Mouse (Mus musculus) neural tube, embryonic 13.5 days (tissue): Measurements from ENCODE around the gene Mex3a. TPM values are rescaled to one million over a fixed set of nuclear protein-coding genes. Genes with fewer than 3 reads are reported as not detected.
"Not testable (repeated sequence)": the region's sequence is repeated elsewhere in the genome, so short reads cannot be mapped to it uniquely, and the experiment has no call there.

Experiments
- ATAC-seq: fragments of 200-750 bp; cut with Nextera tagmentation; 2 replicates; pipeline ENCODE4 v1.8.0; 2017; ENCODE audit warnings: low read depth, mild to moderate bottlenecking, moderate TSS enrichment, moderate library complexity
- H3K27ac ChIP-seq: fragments of 300-500 bp; sonication (generic); replicated peaks from 2 replicates; pipeline ENCODE4 v1.5.1; 2015; ENCODE audit warnings: moderate library complexity, mild to moderate bottlenecking, inconsistent platforms
- H3K27me3 ChIP-seq: fragments of 300-500 bp; sonication (generic); 2 replicates; pipeline ENCODE4 v1.6.1; 2015; ENCODE audit warnings: mild to moderate bottlenecking, inconsistent platforms
- H3K36me3 ChIP-seq: fragments of 300-500 bp; sonication (generic); 2 replicates; pipeline ENCODE4 v1.6.1; 2015; ENCODE audit warnings: mild to moderate bottlenecking, inconsistent platforms
- H3K4me1 ChIP-seq: fragments of 300-500 bp; sonication (generic); replicated peaks from 2 replicates; pipeline ENCODE4 v1.6.1; 2015; ENCODE audit warnings: inconsistent platforms
- H3K4me2 ChIP-seq: fragments of 300-500 bp; sonication (generic); 2 replicates; pipeline ENCODE4 v1.6.1; 2015; ENCODE audit warnings: inconsistent platforms, mild to moderate bottlenecking, moderate library complexity
- H3K4me3 ChIP-seq: fragments of 300-500 bp; sonication (generic); 2 replicates; pipeline ENCODE4 v1.5.1; 2015; ENCODE audit warnings: mild to moderate bottlenecking, inconsistent platforms
- H3K9ac ChIP-seq: fragments of 300-500 bp; sonication (generic); 2 replicates; pipeline ENCODE4 v1.6.1; 2015; ENCODE audit warnings: moderate library complexity, mild to moderate bottlenecking, inconsistent platforms
- H3K9me3 ChIP-seq: fragments of 300-500 bp; sonication (generic); 2 replicates; pipeline ENCODE4 v1.6.1; 2016; ENCODE audit warnings: inconsistent platforms
- WGBS: fragments of 180-500 bp; shearing (Covaris S2); methylation state at CpG from one replicate; pipeline ENCODE4 v1.1.7; 2015; 5-methylcytosine and 5-hydroxymethylcytosine counted together
- polyA plus RNA-seq: library from polyadenylated mRNA; unstranded; fragments of >200 nt; fragmentation: Nextera tagmentation; extraction: Ambion mirVana; gene quantifications from 2 replicates; pipeline ENCODE4 v1.2.1, GENCODE M21; 2015

The Mex3a gene
- polyA plus RNA-seq, 1 experiment from 2014 or later, result 33.7 TPM

DNA sequence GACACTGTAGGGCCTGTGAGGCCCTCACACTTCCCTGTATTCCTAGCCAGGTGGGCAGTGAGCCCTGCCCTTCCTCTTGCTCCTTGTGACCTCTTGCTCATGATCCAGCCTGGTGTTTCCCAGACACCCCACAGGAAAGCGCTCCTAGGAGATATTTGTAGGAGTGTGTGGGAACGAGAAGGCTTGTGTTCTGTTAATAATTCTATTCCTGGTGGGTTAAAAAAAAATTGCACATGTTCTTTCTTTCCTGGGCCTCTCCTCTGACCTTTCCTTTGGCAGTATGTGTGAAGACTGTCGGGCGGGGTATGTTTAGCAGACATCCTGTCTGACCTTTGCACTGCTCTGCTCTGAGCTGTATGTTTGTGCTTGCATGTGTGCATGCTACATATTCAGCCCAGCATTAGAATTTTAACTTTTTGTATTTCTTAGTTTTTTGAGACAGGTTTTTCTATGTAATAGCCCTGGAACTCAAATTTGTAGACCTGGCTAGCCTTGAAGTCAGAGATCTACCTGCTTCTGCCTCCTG is 34.4 kb downstream of the Mex3a start:
- Histone ChIP-seq H3K4me2 (no peak overlapping the region), H3K4me3 (no peak overlapping the region), H3K27ac (no peak overlapping the region), H3K9ac (no peak overlapping the region), H3K36me3 (peaks cover 91% of the 10 kb centered on the region), H3K9me3 (no peaks in the 10 kb centered on the region), H3K4me1 (peaks cover 8% of the 10 kb centered on the region; the same call in 1 of the 2 replicates), H3K27me3 (no peaks in the 10 kb centered on the region)
- ATAC-seq, result no peak
- 96% methylated on average over 4 of the region's 4 CpGs for WGBS

DNA sequence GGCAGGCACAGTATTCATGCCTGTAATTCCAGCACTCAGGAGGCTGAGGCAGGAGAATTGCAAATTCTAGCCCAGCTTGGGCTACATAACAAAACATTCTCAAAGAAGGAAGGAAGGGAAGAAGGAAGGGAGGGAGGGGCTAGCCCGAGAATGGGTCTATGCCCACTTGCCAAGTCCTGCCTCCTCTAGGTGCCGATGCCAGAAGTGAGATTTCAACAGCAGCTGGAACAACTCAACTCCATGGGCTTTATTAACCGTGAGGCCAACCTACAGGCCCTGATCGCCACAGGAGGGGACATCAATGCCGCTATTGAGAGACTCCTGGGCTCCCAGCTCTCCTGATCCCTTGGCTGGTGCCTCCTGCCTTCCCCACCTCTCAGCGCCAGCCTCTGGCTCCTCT is 35.7 kb downstream of the Mex3a start:
- ATAC-seq, result no peak
- Histone ChIP-seq H3K27me3 (no peaks in the 10 kb centered on the region), H3K9ac (no peak overlapping the region), H3K9me3 (no peaks in the 10 kb centered on the region), H3K4me1 (no peaks in the 10 kb centered on the region), H3K36me3 (peaks cover 78% of the 10 kb centered on the region), H3K4me2 (no peak overlapping the region), H3K27ac (no peak overlapping the region), H3K4me3 (no peak overlapping the region)
- 92% methylated on average over 6 of the region's 6 CpGs for WGBS

DNA sequence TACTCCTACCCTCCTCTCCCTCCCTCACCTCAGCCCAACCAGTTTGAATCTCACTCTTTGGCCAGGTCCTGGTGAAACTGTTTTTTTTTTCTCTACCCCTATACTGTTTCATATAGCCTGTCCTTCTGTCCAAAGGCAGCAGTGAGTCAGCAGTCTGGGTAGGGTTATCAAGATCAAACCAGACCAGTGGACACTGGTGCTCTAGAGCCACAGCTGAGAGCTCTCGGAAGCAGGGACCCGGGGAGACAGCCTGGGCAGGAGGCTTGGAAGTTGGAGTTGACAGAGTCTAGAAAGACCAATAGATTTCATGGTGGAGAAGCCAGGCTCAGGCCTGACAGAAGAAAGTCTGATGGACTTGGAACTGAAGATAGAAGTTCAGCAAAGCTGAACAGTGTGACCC is 36.4 kb downstream of the Mex3a start:
- Histone ChIP-seq H3K36me3 (peaks cover 70% of the 10 kb centered on the region), H3K4me2 (no peak overlapping the region), H3K27me3 (no peaks in the 10 kb centered on the region), H3K27ac (no peak overlapping the region), H3K4me1 (no peaks in the 10 kb centered on the region), H3K4me3 (no peak overlapping the region), H3K9ac (no peak overlapping the region), H3K9me3 (no peaks in the 10 kb centered on the region)
- 100% methylated on average over 2 of the region's 2 CpGs for WGBS
- no peak for ATAC-seq

GRCm38 (mm10) chr3:88569093-88569492 is 36.9 kb downstream of the Mex3a start:
- WGBS, result 95% methylated on average over 2 of the region's 2 CpGs
- no peak for ATAC-seq
- no peak overlapping the region for H3K4me3 ChIP-seq
- no peaks in the 10 kb centered on the region for H3K27me3 ChIP-seq
- no peak overlapping the region for H3K4me2 ChIP-seq
- H3K9ac ChIP-seq, result no peak overlapping the region
- H3K4me1 ChIP-seq, result no peaks in the 10 kb centered on the region
- H3K27ac ChIP-seq, result no peak overlapping the region
- H3K9me3 ChIP-seq, result no peaks in the 10 kb centered on the region
- H3K36me3 ChIP-seq, result peaks cover 66% of the 10 kb centered on the region

GRCm38 (mm10) chr3:88569694-88570093 is 37.5 kb downstream of the Mex3a start:
- WGBS, result 96% methylated on average over 5 of the region's 5 CpGs
- ATAC-seq, result no peak
- no peak overlapping the region for H3K4me2 ChIP-seq
- H3K9ac ChIP-seq, result no peak overlapping the region
- peaks cover 60% of the 10 kb centered on the region for H3K36me3 ChIP-seq
- no peaks in the 10 kb centered on the region for H3K4me1 ChIP-seq
- no peaks in the 10 kb centered on the region for H3K9me3 ChIP-seq
- H3K27ac ChIP-seq, result no peak overlapping the region
- no peak overlapping the region for H3K4me3 ChIP-seq
- no peaks in the 10 kb centered on the region for H3K27me3 ChIP-seq

DNA sequence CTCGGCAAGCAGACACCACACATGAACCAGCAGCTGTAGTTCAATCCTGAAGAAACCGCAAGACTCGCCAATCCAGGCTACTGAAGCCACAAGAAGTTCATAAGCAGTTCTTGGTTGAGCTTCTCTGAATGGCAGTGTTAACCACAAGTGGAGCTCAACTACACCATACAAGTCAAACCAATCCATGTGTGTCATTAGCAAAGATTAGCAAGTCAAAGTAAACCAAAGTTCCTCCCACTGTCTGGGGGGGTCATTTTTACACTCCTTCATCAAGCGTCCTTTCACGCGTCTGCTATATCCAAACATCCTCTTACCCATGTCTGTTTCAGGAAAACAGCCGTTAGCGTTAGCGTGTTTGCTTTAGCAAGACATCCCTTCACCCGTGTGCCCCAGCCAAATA is 38.1 kb downstream of the Mex3a start:
- H3K9ac ChIP-seq, result no peak overlapping the region
- H3K36me3 ChIP-seq, result peaks cover 53% of the 10 kb centered on the region
- ATAC-seq, result no peak
- H3K9me3 ChIP-seq, result no peaks in the 10 kb centered on the region
- no peaks in the 10 kb centered on the region for H3K4me1 ChIP-seq
- WGBS, result 97% methylated on average over 10 of the region's 10 CpGs
- H3K4me3 ChIP-seq, result no peak overlapping the region
- H3K4me2 ChIP-seq, result no peak overlapping the region
- no peak overlapping the region for H3K27ac ChIP-seq
- no peaks in the 10 kb centered on the region for H3K27me3 ChIP-seq

- no peak overlapping the region for H3K9ac ChIP-seq
- peaks cover 38% of the 10 kb centered on the region for H3K36me3 ChIP-seq
- no peak overlapping the region for H3K4me3 ChIP-seq
- no peak overlapping the region for H3K27ac ChIP-seq
- ATAC-seq, result no peak
- H3K4me2 ChIP-seq, result no peak overlapping the region
- H3K9me3 ChIP-seq, result no peaks in the 10 kb centered on the region
- H3K27me3 ChIP-seq, result no peaks in the 10 kb centered on the region
- WGBS, result 62% methylated on average over 1 of the region's 1 CpGs
- H3K4me1 ChIP-seq, result no peaks in the 10 kb centered on the region
These were observed 39.7 kb downstream of the Mex3a start for GRCm38 (mm10) chr3:88571856-88572255.

DNA sequence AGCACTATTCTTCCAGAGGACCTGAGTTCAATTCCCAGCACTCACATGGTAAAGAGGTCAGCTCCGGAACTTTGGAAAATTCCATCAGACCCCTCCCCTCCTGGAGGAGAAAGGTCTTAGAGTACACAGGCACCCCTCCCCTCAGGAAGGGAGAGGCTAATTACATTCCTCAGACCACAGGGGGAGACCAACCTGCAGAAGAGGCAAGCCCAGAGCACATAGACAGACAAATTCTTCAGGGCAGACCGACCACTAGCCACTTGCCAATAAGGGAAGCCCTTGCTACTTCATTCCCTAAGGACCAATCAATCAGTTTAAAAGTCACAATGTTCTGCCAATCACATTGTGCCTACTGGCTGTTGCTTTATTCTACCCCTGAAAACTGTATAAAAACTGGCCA is 40.6 kb downstream of the Mex3a start:
- no peaks in the 10 kb centered on the region for H3K9me3 ChIP-seq
- H3K36me3 ChIP-seq, result peaks cover 28% of the 10 kb centered on the region
- H3K27me3 ChIP-seq, result no peaks in the 10 kb centered on the region
- H3K4me1 ChIP-seq, result no peaks in the 10 kb centered on the region
- H3K9ac ChIP-seq, result no peak overlapping the region
- WGBS, result 77% methylated on average over 2 of the region's 2 CpGs
- no peak overlapping the region for H3K27ac ChIP-seq
- H3K4me3 ChIP-seq, result no peak overlapping the region
- no peak overlapping the region for H3K4me2 ChIP-seq
- no peak for ATAC-seq

DNA sequence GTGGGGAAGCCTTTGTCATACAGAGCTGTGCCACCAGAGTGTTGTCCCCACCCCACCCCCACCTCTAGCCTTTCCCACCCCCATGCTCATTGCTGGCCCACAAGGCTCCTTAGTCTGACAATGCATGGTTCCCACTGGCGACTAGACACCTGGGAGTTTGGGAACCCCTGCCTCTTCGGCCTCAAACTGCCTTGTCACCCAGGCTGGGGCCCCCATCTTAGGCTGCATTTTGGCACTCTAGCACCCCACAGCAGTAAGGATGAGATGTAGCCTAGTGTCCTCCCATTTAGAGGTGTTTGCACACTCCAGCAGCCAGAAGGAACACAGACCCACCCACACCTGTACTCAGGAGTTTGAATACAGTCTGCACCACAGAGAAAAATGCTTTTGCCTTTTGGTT is 41.6 kb downstream of the Mex3a start:
- no peak overlapping the region for H3K4me2 ChIP-seq
- WGBS, result 96% methylated on average over 2 of the region's 2 CpGs
- no peak overlapping the region for H3K9ac ChIP-seq
- no peaks in the 10 kb centered on the region for H3K9me3 ChIP-seq
- H3K36me3 ChIP-seq, result peaks cover 18% of the 10 kb centered on the region
- H3K4me3 ChIP-seq, result no peak overlapping the region
- H3K27ac ChIP-seq, result no peak overlapping the region
- no peak for ATAC-seq
- no peaks in the 10 kb centered on the region for H3K27me3 ChIP-seq
- H3K4me1 ChIP-seq, result 0 out of 2 replicates have a peak, but pooled peaks cover under 1% of the 10 kb centered on the region

DNA sequence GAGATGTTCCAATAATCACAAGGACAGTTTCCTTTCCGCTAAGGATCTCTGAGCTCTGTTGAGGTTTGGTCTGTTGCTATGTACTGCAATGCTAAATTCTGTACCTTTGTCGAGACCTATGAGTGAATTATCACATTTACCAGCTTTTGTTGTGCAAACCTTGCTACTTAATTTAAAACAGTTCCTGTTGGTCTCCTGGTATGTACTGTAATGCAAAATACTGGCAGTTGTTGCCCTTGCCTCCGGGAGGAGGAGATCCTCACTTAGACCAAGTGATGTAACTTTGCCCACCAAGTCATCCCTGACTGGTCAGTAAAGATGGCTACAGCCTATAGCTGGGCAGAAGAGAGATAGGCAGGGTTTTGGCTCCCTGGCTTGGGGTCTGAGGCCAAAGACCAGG is 43.3 kb downstream of the Mex3a start, which contains the start of gene Ssr2:
Gene Ssr2 (plus strand): TSS at position 337 of the 400 bp plus-strand sequence.
- no peak for ATAC-seq
- H3K27ac ChIP-seq, result no peak within 1 kb of the TSS
- no peaks in the 10 kb centered on the region for H3K27me3 ChIP-seq
- WGBS, result 79% methylated on average over 3 of the region's 3 CpGs
- H3K36me3 ChIP-seq, result peaks cover 1% of the 10 kb centered on the region; the same call in 1 of the 2 replicates
- no peaks in the 10 kb centered on the region for H3K9me3 ChIP-seq
- no peak within 1 kb of the TSS for H3K4me2 ChIP-seq
- H3K9ac ChIP-seq, result no peak within 1 kb of the TSS
- H3K4me1 ChIP-seq, result peaks cover 10% of the 10 kb centered on the region
- no peak within 1 kb of the TSS for H3K4me3 ChIP-seq

- H3K4me3 ChIP-seq, H3K27ac ChIP-seq, H3K9ac ChIP-seq, H3K4me2 ChIP-seq, H3K9me3 ChIP-seq, ATAC-seq, H3K27me3 ChIP-seq: not testable (repeated sequence)
- WGBS, result 90% methylated on average over 5 of the region's 5 CpGs
- H3K4me1 ChIP-seq, result peaks cover 17% of the 10 kb centered on the region
- H3K36me3 ChIP-seq, result peaks cover 18% of the 10 kb centered on the region
These were observed 45.7 kb downstream of the Mex3a start for GRCm38 (mm10) chr3:88577846-88578245.

DNA sequence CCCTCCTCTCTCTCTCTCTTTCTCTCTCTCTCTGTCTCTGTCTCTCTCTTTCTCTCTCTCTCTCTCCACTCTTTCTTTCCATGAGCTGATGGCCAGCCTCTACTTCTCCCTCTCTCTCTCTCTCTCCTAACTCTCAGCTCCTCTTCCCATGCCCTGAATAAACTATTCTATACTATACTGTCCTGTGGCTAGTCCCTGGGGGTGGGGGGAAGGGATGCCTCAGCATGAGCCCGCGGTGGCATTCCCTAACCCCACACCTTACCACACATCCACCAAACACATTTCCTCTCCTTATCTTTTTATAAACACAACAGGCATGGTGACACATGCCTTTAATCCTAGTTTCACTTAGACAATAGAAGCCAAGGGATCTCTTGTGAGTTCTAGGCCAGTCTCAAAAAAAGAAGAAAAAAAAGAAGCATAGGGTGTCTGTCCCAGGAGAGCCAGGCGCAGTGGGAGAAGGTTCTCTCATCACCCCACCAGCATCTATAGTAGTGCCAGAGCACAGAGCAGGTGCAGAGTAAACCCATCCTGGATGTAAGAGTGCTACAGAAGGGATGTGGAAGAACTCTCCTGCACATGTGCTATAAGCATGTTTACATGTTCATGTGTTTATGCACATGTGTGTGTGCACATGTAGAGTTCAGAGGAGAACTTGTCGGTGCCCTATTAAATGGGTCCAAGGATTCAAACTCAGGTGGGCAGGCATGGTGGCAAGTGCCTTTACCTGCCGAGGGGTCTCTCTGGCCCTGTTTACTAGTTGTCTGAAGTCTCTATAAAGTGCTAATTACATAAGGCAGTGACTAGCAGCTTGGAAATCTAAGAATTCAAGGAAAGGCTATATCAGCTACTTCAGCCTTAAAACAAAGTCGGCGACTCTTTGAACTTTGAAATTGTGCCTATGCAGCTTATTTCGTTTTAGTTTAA is 46.6 kb downstream of the Mex3a start:
- Histone ChIP-seq H3K9me3 (no peaks in the 10 kb centered on the region), H3K27ac (no peak overlapping the region), H3K4me3 (peak overlapping the region; percentile 83), H3K36me3 (peaks cover 27% of the 10 kb centered on the region), H3K9ac (peak overlapping the region; percentile 90; the same call in 1 of the 2 replicates), H3K4me2 (peak overlapping the region; percentile 67), H3K27me3 (no peaks in the 10 kb centered on the region), H3K4me1 (peaks cover 17% of the 10 kb centered on the region)
- WGBS, result 53% methylated on average over 8 of the region's 8 CpGs
- ATAC-seq, result peak; percentile 60
